Mouse (Mus musculus): ENCODE measurements around the gene Shisa8.
"Not testable (repeated sequence)": the region's sequence is repeated elsewhere in the genome, so short reads cannot be mapped to it uniquely, and the experiment has no call there.

The Shisa8 gene

GRCm38 (mm10) chr15:82212752-82213063 lies at the start of gene Shisa8:
TSS of gene Shisa8 (minus strand) at chr15:82212815.
- no peak for DNase-seq (ENCODE audit: low read depth)

- DNase-seq (ENCODE audit: low read depth) = peak; percentile 66
These were observed 46.9 kb upstream of the Shisa8 start for GRCm38 (mm10) chr15:82259510-82259909.

GRCm38 (mm10) chr15:82255944-82256383 lies 43.3 kb upstream of the Shisa8 start:
- no peak for DNase-seq (ENCODE audit: low read depth)

GRCm38 (mm10) chr15:82255248-82255647 lies 42.6 kb upstream of the Shisa8 start:
- DNase-seq (ENCODE audit: low read depth) = no peak

- DNase-seq (ENCODE audit: low read depth) = peak; percentile 38
These were observed 39.5 kb upstream of the Shisa8 start, which contains the start of gene 1500009C09Rik for GRCm38 (mm10) chr15:82252097-82252496. TSS of gene 1500009C09Rik (plus strand) at chr15:82252397.

GRCm38 (mm10) chr15:82251579-82251978 lies 39.0 kb upstream of the Shisa8 start:
- no peak for DNase-seq (ENCODE audit: low read depth)

- peak; percentile 78 for DNase-seq (ENCODE audit: low read depth)
These were observed 34.6 kb upstream of the Shisa8 start for GRCm38 (mm10) chr15:82247131-82247776.

- not testable (repeated sequence) for DNase-seq (ENCODE audit: low read depth)
These were observed 32.2 kb upstream of the Shisa8 start for GRCm38 (mm10) chr15:82244805-82245161.

- DNase-seq (ENCODE audit: low read depth) = peak; percentile 89
These were observed 31.6 kb upstream of the Shisa8 start, which contains the start of gene Cenpm for GRCm38 (mm10) chr15:82244115-82244804. TSS of gene Cenpm (minus strand) at chr15:82244748.

- peak; percentile 56 for DNase-seq (ENCODE audit: low read depth)
These were observed 31.1 kb upstream of the Shisa8 start for GRCm38 (mm10) chr15:82243742-82244114.

- DNase-seq (ENCODE audit: low read depth) = no peak
These were observed 30.7 kb upstream of the Shisa8 start for GRCm38 (mm10) chr15:82243311-82243710.

GRCm38 (mm10) chr15:82236565-82236964 lies 23.9 kb upstream of the Shisa8 start:
- DNase-seq (ENCODE audit: low read depth) = peak; percentile 78

GRCm38 (mm10) chr15:82235661-82236060 lies 23.0 kb upstream of the Shisa8 start:
- peak; percentile 87 for DNase-seq (ENCODE audit: low read depth)

GRCm38 (mm10) chr15:82232651-82233050 lies 20.0 kb upstream of the Shisa8 start:
- DNase-seq (ENCODE audit: low read depth) = no peak

GRCm38 (mm10) chr15:82231591-82232378 lies 19.2 kb upstream of the Shisa8 start:
- DNase-seq (ENCODE audit: low read depth) = no peak

GRCm38 (mm10) chr15:82231100-82231499 lies 18.5 kb upstream of the Shisa8 start:
- no peak for DNase-seq (ENCODE audit: low read depth)

- DNase-seq (ENCODE audit: low read depth) = no peak
These were observed 17.5 kb upstream of the Shisa8 start for GRCm38 (mm10) chr15:82230098-82230611.

GRCm38 (mm10) chr15:82229542-82230045 lies 17.0 kb upstream of the Shisa8 start:
- no peak for DNase-seq (ENCODE audit: low read depth)

- DNase-seq (ENCODE audit: low read depth) = no peak
These were observed 13.2 kb upstream of the Shisa8 start for GRCm38 (mm10) chr15:82225769-82226168.

GRCm38 (mm10) chr15:82224602-82225215 lies 12.1 kb upstream of the Shisa8 start:
- no peak for DNase-seq (ENCODE audit: low read depth)

- no peak for DNase-seq (ENCODE audit: low read depth)
These were observed 11.3 kb upstream of the Shisa8 start, which contains the start of gene Tnfrsf13c for GRCm38 (mm10) chr15:82223657-82224601. TSS of gene Tnfrsf13c (minus strand) at chr15:82224369.
